Mouse (Mus musculus) embryo, embryonic 10.5 days (tissue): ENCODE measurements around the gene Jade1.
A peak's percentile ranks its signal among the peaks of the same experiment; 100 is the strongest.

Source experiments
- DNase-seq: peaks from one replicate; pipeline ENCODE4 v3.0.0-alpha.2; 2015; ENCODE audit warnings: low spot score

The Jade1 gene

GRCm38 (mm10) chr3:41555491-41556381, at the start of gene Jade1:
Gene Jade1 (plus strand): TSS chr3:41555731.
- no peak for DNase-seq

GRCm38 (mm10) chr3:41509441-41509840, 46.1 kb upstream of the Jade1 start:
- DNase-seq = no peak

GRCm38 (mm10) chr3:41510191-41510590, 45.3 kb upstream of the Jade1 start:
- DNase-seq = no peak

DNA sequence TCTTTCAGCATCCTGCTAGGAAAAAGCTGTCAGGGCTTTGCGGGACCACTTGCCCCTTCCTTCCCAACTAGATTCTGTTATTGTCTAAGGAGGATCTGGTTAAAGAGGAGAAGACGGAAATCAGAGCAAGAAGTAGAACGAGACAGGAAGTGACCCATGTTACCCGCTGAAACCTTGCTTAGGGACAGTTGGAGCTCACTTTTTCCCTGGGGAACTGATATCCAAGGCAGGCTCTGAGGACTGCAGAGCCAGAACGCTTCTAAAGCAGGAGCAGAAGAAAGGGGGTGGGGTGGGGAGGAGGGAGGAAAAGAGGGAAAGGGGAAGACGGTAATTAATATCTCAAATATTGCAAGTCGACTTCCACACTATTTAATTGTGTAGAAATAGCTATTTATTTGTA, 44.8 kb upstream of the Jade1 start:
- no peak for DNase-seq

- DNase-seq = no peak
Measured at GRCm38 (mm10) chr3:41514003-41514402, 41.5 kb upstream of the Jade1 start.

GRCm38 (mm10) chr3:41514683-41515305, 40.7 kb upstream of the Jade1 start:
- no peak for DNase-seq

DNA sequence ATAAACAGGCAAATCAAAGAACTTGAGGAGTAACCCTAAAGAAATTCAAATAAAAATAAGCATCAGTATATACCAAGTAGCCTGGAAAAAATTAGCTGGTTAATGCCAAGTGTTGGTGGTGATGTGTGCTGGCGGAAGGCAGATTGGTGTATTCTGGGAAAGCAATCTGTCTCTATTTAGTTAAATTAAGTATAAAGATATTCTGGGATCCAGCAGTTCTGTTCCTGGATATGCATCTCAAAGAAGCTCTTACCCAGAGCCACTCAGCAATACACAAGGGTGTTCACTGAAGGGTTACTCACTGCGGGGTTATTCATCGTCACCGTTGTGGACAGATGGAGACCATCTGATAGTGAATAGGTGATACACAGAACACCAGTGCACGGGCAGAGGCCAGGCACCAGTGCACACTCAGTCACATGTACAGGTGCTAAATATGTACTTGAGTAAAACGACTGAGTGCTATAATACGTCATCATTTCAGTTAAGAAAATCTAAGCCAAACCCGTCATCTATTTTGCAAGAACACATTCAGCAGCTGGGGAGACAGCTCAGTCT, 38.5 kb upstream of the Jade1 start:
- DNase-seq = no peak

GRCm38 (mm10) chr3:41520925-41521324, 34.6 kb upstream of the Jade1 start:
- no peak for DNase-seq

DNA sequence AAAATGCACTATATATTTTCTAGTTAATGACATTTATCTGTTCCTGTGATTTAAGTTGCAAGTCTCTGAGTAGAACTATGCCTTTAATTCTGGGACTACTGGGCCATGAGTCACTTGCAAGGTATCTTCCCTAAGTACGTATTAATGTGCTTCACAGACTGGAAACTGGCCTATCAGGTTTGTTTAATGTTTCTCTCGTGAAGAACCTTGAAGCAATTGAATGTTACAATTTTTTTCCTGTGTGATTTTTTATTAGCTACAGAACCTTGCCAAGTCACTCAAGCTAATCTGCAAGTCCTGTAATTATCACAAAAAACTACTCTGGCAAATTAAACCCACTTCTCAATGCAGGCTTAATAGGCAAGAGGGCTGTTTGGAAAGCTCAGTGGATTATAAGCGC, 33.8 kb upstream of the Jade1 start:
- DNase-seq = no peak

DNA sequence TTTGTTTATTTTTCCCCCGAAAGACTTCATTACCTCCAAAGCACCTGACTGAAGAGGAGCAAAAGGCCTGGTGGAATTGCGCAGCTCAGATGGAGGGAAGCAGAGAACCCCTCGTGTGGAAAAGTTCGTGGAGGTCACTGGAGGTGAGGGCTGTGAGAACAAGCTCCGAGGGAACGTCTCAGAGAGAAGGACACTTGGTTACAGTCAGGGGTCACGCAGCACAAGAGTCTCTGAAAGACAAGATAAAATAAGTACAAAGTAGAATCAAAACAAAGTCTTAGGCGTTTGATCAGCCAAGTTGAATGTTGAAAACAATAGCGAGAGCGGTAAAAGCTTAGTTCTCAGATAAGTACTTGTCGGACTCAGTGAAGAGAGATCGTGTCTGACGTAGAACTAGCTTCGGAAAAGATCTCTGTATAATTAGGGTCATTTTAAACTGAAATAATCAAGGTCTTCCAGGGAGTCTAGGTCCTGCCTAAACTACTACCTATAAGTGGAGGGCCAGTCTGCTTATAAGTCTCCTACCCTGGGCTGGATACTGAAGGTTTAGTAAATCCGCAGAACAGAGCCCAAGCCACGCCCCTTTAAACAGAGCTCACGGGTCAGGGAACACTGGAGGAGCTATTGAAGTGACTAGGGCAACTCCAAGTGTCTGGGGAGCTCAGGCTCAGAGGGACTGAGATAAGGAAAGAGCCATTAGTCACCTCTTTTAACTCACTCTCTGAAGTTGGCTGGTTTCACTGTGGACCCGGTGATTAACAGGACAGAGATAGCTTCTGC, 33.1 kb upstream of the Jade1 start:
- peak; percentile 52 for DNase-seq

- no peak for DNase-seq
Measured at GRCm38 (mm10) chr3:41523006-41523375, 32.5 kb upstream of the Jade1 start.

GRCm38 (mm10) chr3:41523460-41523859, 32.1 kb upstream of the Jade1 start:
- DNase-seq = no peak

DNA sequence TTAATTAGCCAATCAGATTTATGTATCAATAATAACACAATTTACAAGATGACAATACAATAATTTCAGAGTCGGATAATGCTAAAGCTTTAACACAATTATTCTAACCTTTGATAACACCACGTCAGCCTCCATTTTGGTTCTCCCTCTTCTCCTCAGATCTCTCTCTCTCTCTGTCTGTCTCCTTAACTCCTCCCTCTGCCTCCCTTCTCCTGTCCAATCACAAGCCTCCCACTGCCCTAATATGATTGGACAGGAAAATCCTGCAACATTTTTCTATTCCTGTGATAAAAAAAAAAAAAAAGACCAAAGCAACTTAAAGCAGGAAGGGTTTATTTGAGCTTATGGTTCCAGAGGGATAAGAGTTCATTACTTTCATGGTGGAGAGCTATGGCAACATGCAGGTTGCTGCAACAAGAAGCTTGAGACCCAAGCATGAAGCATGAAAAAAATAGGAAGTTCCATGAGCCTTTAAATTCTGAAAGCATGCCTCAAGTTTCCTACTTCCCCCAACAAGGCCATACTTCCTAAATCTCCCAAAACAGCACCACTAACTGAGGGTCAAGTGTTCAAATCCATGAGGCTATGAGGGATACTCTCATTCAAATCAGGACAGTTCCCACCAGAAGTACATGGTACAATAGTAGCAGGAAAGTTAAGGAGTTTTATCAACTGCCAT, 27.1 kb upstream of the Jade1 start:
- no peak for DNase-seq

DNA sequence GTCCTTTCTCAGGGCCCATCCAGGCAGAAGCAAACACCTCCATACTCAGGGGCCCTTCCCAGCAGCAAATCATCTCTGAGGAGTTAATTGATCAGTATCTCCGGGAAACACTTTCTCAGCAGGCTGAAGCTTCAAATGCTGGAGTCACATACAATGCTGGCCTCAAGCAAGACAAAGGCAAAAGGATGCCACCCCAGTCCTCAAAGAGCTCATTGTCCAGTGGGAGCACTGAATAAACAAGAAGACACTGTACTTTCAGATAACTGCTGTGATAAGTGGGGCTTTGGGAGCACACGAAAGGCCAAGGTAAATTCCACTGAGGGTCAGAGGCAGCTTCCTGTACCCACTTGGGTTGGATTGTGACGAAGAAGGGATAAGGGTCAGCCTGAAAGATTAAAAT, 25.4 kb upstream of the Jade1 start:
- no peak for DNase-seq

GRCm38 (mm10) chr3:41531541-41531940, 24.0 kb upstream of the Jade1 start:
- no peak for DNase-seq

GRCm38 (mm10) chr3:41532109-41532508, 23.4 kb upstream of the Jade1 start:
- no peak for DNase-seq

- DNase-seq = no peak
Measured at GRCm38 (mm10) chr3:41533660-41534059, 21.9 kb upstream of the Jade1 start.

- DNase-seq = no peak
Measured at GRCm38 (mm10) chr3:41537957-41538356, 17.6 kb upstream of the Jade1 start.

GRCm38 (mm10) chr3:41541313-41541712, 14.2 kb upstream of the Jade1 start:
- no peak for DNase-seq

DNA sequence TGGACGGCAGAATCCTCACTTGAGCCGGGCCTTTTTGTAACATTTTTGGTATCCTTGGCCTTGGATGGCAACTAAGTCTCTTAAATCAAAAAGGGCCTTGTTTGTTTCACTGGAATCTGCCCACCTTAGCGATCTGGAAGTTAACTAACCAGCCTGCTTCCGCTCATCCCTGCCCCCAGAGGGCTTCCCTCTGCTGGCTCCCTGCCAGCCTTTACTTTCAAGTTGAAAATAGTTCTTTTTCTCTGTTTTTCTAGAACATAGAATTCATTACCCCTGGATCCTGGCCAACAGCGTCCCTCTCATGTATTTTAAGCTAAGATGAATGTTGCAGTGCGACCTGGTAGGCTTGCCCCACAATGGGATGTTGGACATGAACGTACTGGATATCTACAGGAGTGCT, 11.1 kb upstream of the Jade1 start:
- no peak for DNase-seq

DNA sequence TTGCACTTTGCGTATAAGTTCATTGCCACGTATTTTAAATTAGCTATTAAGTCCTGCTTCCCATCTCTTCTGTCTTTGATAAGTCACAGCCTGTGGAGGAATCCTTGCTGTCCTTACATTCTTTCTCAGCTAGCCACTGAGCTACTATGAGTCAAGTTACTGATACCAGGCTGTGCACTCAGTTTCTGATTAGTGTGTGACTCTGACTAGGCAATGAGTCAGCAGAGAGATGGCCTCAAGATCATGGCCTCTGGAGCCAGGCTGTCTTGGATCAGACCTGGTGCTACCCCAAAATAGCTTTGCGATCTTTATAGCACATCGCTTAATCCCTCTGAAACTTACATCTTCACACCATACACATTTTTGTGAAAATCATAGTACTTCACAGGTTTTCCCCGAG, 8.2 kb upstream of the Jade1 start:
- DNase-seq = no peak

DNA sequence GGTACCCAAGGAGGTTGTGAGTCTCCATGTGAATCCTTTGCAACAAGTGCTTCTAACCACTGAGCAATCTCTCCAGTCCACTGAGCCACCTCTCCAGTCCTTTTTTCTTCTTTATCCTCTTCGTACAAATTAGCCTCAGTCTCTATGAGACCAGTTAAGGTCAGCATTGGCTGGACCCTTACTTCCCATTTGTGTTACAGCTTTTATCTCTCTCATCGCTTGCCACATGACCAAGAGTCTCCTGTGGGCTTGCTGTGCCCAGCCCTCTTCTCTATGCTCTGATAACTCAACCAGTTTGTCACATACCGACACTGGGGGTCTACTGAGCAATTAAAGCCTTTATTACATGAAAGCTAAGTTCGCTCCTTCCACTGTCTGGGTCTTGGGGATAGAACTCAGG, 7.3 kb upstream of the Jade1 start:
- no peak for DNase-seq
